Mouse (Mus musculus): ENCODE data around the gene Sv2b.
"Not testable (repeated sequence)": the region's sequence is repeated elsewhere in the genome, so short reads cannot be mapped to it uniquely, and the experiment has no call there.

GRCm38 (mm10) chr7:75322742-75323141 is 13.7 kb upstream of the Sv2b start:
- TF ChIP-seq CTCF (IDR thresholded peaks at IDR 0.05); POLR2A (IDR thresholded peaks at IDR 0.05; ENCODE audit: insufficient read depth, low read depth, low read length); EP300 (IDR thresholded peaks at IDR 0.05; ENCODE audit: insufficient read depth, low read depth, low read length): not testable (repeated sequence)

Data from heart, adult 2 months (tissue).